Mouse (Mus musculus) embryonic facial prominence, embryonic 11.5 days (tissue): ENCODE measurements around the gene Rxfp4. TPM values are rescaled to one million over a fixed set of nuclear protein-coding genes. Genes with fewer than 3 reads are reported as not detected.

Experiments used
- ATAC-seq: fragments of 200-750 bp; cut with Nextera tagmentation; replicated peaks from 2 replicates; pipeline ENCODE4 v1.8.0; 2017; ENCODE audit warnings: low read depth; ENCODE audit not compliant: insufficient number of reproducible peaks, low FRiP score, low TSS enrichment
- DNase-seq: peaks from one replicate; pipeline ENCODE4 v3.0.0-alpha.2; 2015; ENCODE audit warnings: low spot score
- H3K27ac ChIP-seq: fragments of 300-500 bp; sonication (generic); replicated peaks from 2 replicates; pipeline ENCODE4 v1.5.1; 2014; ENCODE audit warnings: mild to moderate bottlenecking, low read depth, low read length, control low read depth
- H3K27me3 ChIP-seq: fragments of 300-500 bp; sonication (generic); 2 replicates; pipeline ENCODE4 v1.6.1; 2014; ENCODE audit warnings: mild to moderate bottlenecking, low read length, moderate library complexity, mixed read lengths; ENCODE audit not compliant: control insufficient read depth, insufficient read depth
- H3K36me3 ChIP-seq: fragments of 300-500 bp; sonication (generic); replicated peaks from 2 replicates; pipeline ENCODE4 v1.6.1; 2014; ENCODE audit warnings: low read depth, mild to moderate bottlenecking, low read length, moderate library complexity, mixed read lengths; ENCODE audit not compliant: control insufficient read depth, insufficient read depth
- H3K4me1 ChIP-seq: fragments of 300-500 bp; sonication (generic); 2 replicates; pipeline ENCODE4 v1.6.1; 2014; ENCODE audit warnings: low read length, mixed read lengths; ENCODE audit not compliant: control insufficient read depth, insufficient read depth
- H3K4me2 ChIP-seq: fragments of 300-500 bp; sonication (generic); 2 replicates; pipeline ENCODE4 v1.6.1; 2014; ENCODE audit warnings: low read depth, mild to moderate bottlenecking, control low read depth, low read length, moderate library complexity
- H3K4me3 ChIP-seq: fragments of 300-500 bp; sonication (generic); 2 replicates; pipeline ENCODE4 v1.5.1; 2014; ENCODE audit warnings: low read depth, low read length, control low read depth
- H3K9ac ChIP-seq: fragments of 300-500 bp; sonication (generic); replicated peaks from 2 replicates; pipeline ENCODE4 v1.6.1; 2014; ENCODE audit warnings: mild to moderate bottlenecking, control low read depth, low read length
- H3K9me3 ChIP-seq: fragments of 300-500 bp; sonication (generic); replicated peaks from 2 replicates; pipeline ENCODE4 v1.6.1; 2016; ENCODE audit warnings: mild to moderate bottlenecking, low read length, inconsistent platforms, mixed read lengths; ENCODE audit not compliant: control insufficient read depth
- WGBS: fragments of 180-500 bp; shearing (Covaris S2); extraction: QIAGEN DNeasy Blood & Tissue Kit; methylation state at CpG from one replicate; pipeline ENCODE4 v1.1.7; 2014; 5-methylcytosine and 5-hydroxymethylcytosine counted together
- polyA plus RNA-seq: library from polyadenylated mRNA; unstranded; fragments of >200 nt; fragmentation: Nextera tagmentation; extraction: Ambion mirVana; gene quantifications from 2 replicates; pipeline ENCODE4 v1.2.1, GENCODE M21; 2014

Gene Rxfp4
- polyA plus RNA-seq, 1 experiment from 2014 or later, result not detected

- peaks cover 11% of the 10 kb centered on the region for H3K36me3 ChIP-seq
- H3K4me2 ChIP-seq, result no peak overlapping the region
- no peak for DNase-seq
- no peak overlapping the region for H3K9ac ChIP-seq
- no peaks in the 10 kb centered on the region for H3K9me3 ChIP-seq
- no peaks in the 10 kb centered on the region for H3K27me3 ChIP-seq
- no peak overlapping the region for H3K27ac ChIP-seq
- ATAC-seq, result no peak
- no peak overlapping the region for H3K4me3 ChIP-seq
- no peaks in the 10 kb centered on the region for H3K4me1 ChIP-seq
- 83% methylated on average over 10 of the region's 10 CpGs for WGBS
These were observed 3.8 kb downstream of the Rxfp4 start for GRCm38 (mm10) chr3:88649186-88649585.

- WGBS, result 84% methylated on average over 12 of the region's 12 CpGs
- H3K4me2 ChIP-seq, result no peak overlapping the region
- ATAC-seq, result no peak
- H3K9ac ChIP-seq, result no peak overlapping the region
- no peaks in the 10 kb centered on the region for H3K27me3 ChIP-seq
- H3K4me1 ChIP-seq, result no peaks in the 10 kb centered on the region
- no peaks in the 10 kb centered on the region for H3K9me3 ChIP-seq
- no peak for DNase-seq
- no peak overlapping the region for H3K27ac ChIP-seq
- H3K4me3 ChIP-seq, result no peak overlapping the region
- H3K36me3 ChIP-seq, result peaks cover 17% of the 10 kb centered on the region
These were observed 4.3 kb downstream of the Rxfp4 start for GRCm38 (mm10) chr3:88648452-88649168.

- DNase-seq (no peak), ATAC-seq (no peak)
- Histone ChIP-seq H3K36me3 (peaks cover 22% of the 10 kb centered on the region), H3K9me3 (no peaks in the 10 kb centered on the region), H3K4me1 (no peaks in the 10 kb centered on the region), H3K27ac (no peak overlapping the region), H3K4me2 (no peak overlapping the region), H3K9ac (no peak overlapping the region), H3K4me3 (no peak overlapping the region), H3K27me3 (no peaks in the 10 kb centered on the region)
- WGBS, result 90% methylated on average over 14 of the region's 14 CpGs
These were observed 5.0 kb downstream of the Rxfp4 start for GRCm38 (mm10) chr3:88647779-88648413.

GRCm38 (mm10) chr3:88647076-88647475 is 5.9 kb downstream of the Rxfp4 start:
- no peak overlapping the region for H3K4me2 ChIP-seq
- H3K27me3 ChIP-seq, result no peaks in the 10 kb centered on the region
- no peak for DNase-seq
- ATAC-seq, result no peak
- 91% methylated on average over 3 of the region's 3 CpGs for WGBS
- no peak overlapping the region for H3K4me3 ChIP-seq
- no peak overlapping the region for H3K9ac ChIP-seq
- H3K4me1 ChIP-seq, result no peaks in the 10 kb centered on the region
- H3K36me3 ChIP-seq, result peaks cover 24% of the 10 kb centered on the region
- no peaks in the 10 kb centered on the region for H3K9me3 ChIP-seq
- H3K27ac ChIP-seq, result no peak overlapping the region

- H3K27me3 ChIP-seq, result no peaks in the 10 kb centered on the region
- H3K9me3 ChIP-seq, result no peaks in the 10 kb centered on the region
- H3K36me3 ChIP-seq, result peaks cover 24% of the 10 kb centered on the region
- H3K4me3 ChIP-seq, result no peak overlapping the region
- no peaks in the 10 kb centered on the region for H3K4me1 ChIP-seq
- ATAC-seq (no peak), DNase-seq (no peak)
- no peak overlapping the region for H3K27ac ChIP-seq
- 71% methylated on average over 6 of the region's 6 CpGs for WGBS
- no peak overlapping the region for H3K4me2 ChIP-seq
- H3K9ac ChIP-seq, result no peak overlapping the region
These were observed 6.4 kb downstream of the Rxfp4 start for GRCm38 (mm10) chr3:88646426-88646995.

- H3K9me3 ChIP-seq, result no peaks in the 10 kb centered on the region
- ATAC-seq (no peak), DNase-seq (no peak)
- no peaks in the 10 kb centered on the region for H3K4me1 ChIP-seq
- no peaks in the 10 kb centered on the region for H3K27me3 ChIP-seq
- no peak overlapping the region for H3K4me3 ChIP-seq
- peaks cover 24% of the 10 kb centered on the region for H3K36me3 ChIP-seq
- 94% methylated on average over 12 of the region's 12 CpGs for WGBS
- H3K9ac ChIP-seq, result no peak overlapping the region
- no peak overlapping the region for H3K4me2 ChIP-seq
- H3K27ac ChIP-seq, result no peak overlapping the region
These were observed 7.0 kb downstream of the Rxfp4 start for GRCm38 (mm10) chr3:88645937-88646336.

- DNase-seq (no peak), ATAC-seq (no peak)
- H3K4me2 ChIP-seq, result no peak overlapping the region
- H3K9me3 ChIP-seq, result no peaks in the 10 kb centered on the region
- H3K27ac ChIP-seq, result no peak overlapping the region
- H3K4me1 ChIP-seq, result no peaks in the 10 kb centered on the region
- WGBS, result 88% methylated on average over 5 of the region's 5 CpGs
- H3K9ac ChIP-seq, result no peak overlapping the region
- peaks cover 39% of the 10 kb centered on the region for H3K36me3 ChIP-seq
- H3K4me3 ChIP-seq, result no peak overlapping the region
- no peaks in the 10 kb centered on the region for H3K27me3 ChIP-seq
These were observed 9.9 kb downstream of the Rxfp4 start for GRCm38 (mm10) chr3:88643078-88643477.

GRCm38 (mm10) chr3:88640676-88641075 is 12.3 kb downstream of the Rxfp4 start:
- Histone ChIP-seq H3K36me3 (peaks cover 40% of the 10 kb centered on the region), H3K4me1 (no peaks in the 10 kb centered on the region), H3K4me3 (no peak overlapping the region), H3K9me3 (no peaks in the 10 kb centered on the region), H3K27me3 (no peaks in the 10 kb centered on the region), H3K27ac (no peak overlapping the region), H3K4me2 (no peak overlapping the region), H3K9ac (no peak overlapping the region)
- DNase-seq (peak; percentile 75), ATAC-seq (no peak)
- 67% methylated on average over 1 of the region's 1 CpGs for WGBS
